Mouse (Mus musculus): ENCODE measurements around the gene Cenps.
A peak's percentile ranks its signal among the peaks of the same experiment; 100 is the strongest.
"Not testable (repeated sequence)": the region's sequence is repeated elsewhere in the genome, so short reads cannot be mapped to it uniquely, and the experiment has no call there.

The Cenps gene

GRCm38 (mm10) chr4:149136982-149137770 is at the start of gene Cenps:
TSS of gene Cenps (minus strand) at chr4:149137629.
- ATAC-seq (ENCODE audit: low TSS enrichment): peak; percentile 92

GRCm38 (mm10) chr4:149182755-149183154 is 45.3 kb upstream of the Cenps start:
- ATAC-seq (ENCODE audit: low TSS enrichment): no peak

GRCm38 (mm10) chr4:149182192-149182591 is 44.8 kb upstream of the Cenps start:
- ATAC-seq (ENCODE audit: low TSS enrichment): no peak

GRCm38 (mm10) chr4:149179573-149179972 is 42.1 kb upstream of the Cenps start:
- no peak for ATAC-seq (ENCODE audit: low TSS enrichment)

GRCm38 (mm10) chr4:149179160-149179559 is 41.7 kb upstream of the Cenps start:
- no peak for ATAC-seq (ENCODE audit: low TSS enrichment)

- no peak for ATAC-seq (ENCODE audit: low TSS enrichment)
Observed at GRCm38 (mm10) chr4:149178328-149178727, 40.9 kb upstream of the Cenps start.

GRCm38 (mm10) chr4:149177046-149177445 is 39.6 kb upstream of the Cenps start:
- no peak for ATAC-seq (ENCODE audit: low TSS enrichment)

GRCm38 (mm10) chr4:149176645-149177044 is 39.2 kb upstream of the Cenps start:
- ATAC-seq (ENCODE audit: low TSS enrichment): no peak

GRCm38 (mm10) chr4:149173661-149174060 is 36.2 kb upstream of the Cenps start:
- peak; percentile 7; the same call in 1 of the 2 replicates for ATAC-seq (ENCODE audit: low TSS enrichment)

- peak; percentile 41; the same call in 1 of the 2 replicates for ATAC-seq (ENCODE audit: low TSS enrichment)
Observed at GRCm38 (mm10) chr4:149172666-149173065, 35.2 kb upstream of the Cenps start.

GRCm38 (mm10) chr4:149172083-149172482 is 34.7 kb upstream of the Cenps start:
- ATAC-seq (ENCODE audit: low TSS enrichment): no peak

GRCm38 (mm10) chr4:149171581-149171981 is 34.2 kb upstream of the Cenps start:
- ATAC-seq (ENCODE audit: low TSS enrichment): no peak

- ATAC-seq (ENCODE audit: low TSS enrichment): no peak
Observed at GRCm38 (mm10) chr4:149170394-149170931, 33.0 kb upstream of the Cenps start.

- not testable (repeated sequence) for ATAC-seq (ENCODE audit: low TSS enrichment)
Observed at GRCm38 (mm10) chr4:149169926-149170325, 32.5 kb upstream of the Cenps start.

GRCm38 (mm10) chr4:149168016-149168415 is 30.6 kb upstream of the Cenps start:
- no peak for ATAC-seq (ENCODE audit: low TSS enrichment)

GRCm38 (mm10) chr4:149166957-149167611 is 29.7 kb upstream of the Cenps start:
- peak; percentile 35; the same call in 1 of the 2 replicates for ATAC-seq (ENCODE audit: low TSS enrichment)

GRCm38 (mm10) chr4:149166215-149166946 is 29.0 kb upstream of the Cenps start, which contains the start of gene Pgd:
TSS of gene Pgd (minus strand) at chr4:149166771.
- ATAC-seq (ENCODE audit: low TSS enrichment): peak; percentile 99

GRCm38 (mm10) chr4:149164150-149164549 is 26.7 kb upstream of the Cenps start:
- ATAC-seq (ENCODE audit: low TSS enrichment): no peak

GRCm38 (mm10) chr4:149163196-149163595 is 25.8 kb upstream of the Cenps start:
- ATAC-seq (ENCODE audit: low TSS enrichment): no peak

GRCm38 (mm10) chr4:149161166-149161565 is 23.7 kb upstream of the Cenps start:
- no peak for ATAC-seq (ENCODE audit: low TSS enrichment)

GRCm38 (mm10) chr4:149159891-149160290 is 22.5 kb upstream of the Cenps start:
- ATAC-seq (ENCODE audit: low TSS enrichment): no peak

- no peak for ATAC-seq (ENCODE audit: low TSS enrichment)
Observed at GRCm38 (mm10) chr4:149159203-149159602, 21.8 kb upstream of the Cenps start.
